Mouse (Mus musculus) G1E (cell line): ENCODE measurements at regions not wholly inside any gene's neighbourhood (a gene's known extent, or its start where the extent isn't known, plus 50 kb on each side); places are given as distances from the start of the nearest gene placed in this dataset.

Experiments
- CTCF ChIP-seq: IDR thresholded peaks from 2 replicates; pipeline ENCODE4 v1.5.1; 2012; ENCODE audit warnings: low read depth, low read length, inconsistent platforms, mixed read lengths
- POLR2AphosphoS5 ChIP-seq: IDR thresholded peaks from 2 replicates; pipeline ENCODE4 v1.6.1; 2012; ENCODE audit warnings: low read depth, low read length, inconsistent platforms; ENCODE audit not compliant: insufficient replicate concordance

GRCm38 (mm10) chr10:45822251-45822650 is 244.6 kb downstream of the Hace1 start:
- no peak for TF ChIP-seq CTCF
- TF ChIP-seq POLR2AphosphoS5 = no peak
